Mouse (Mus musculus) forebrain, embryonic 16.5 days (tissue): Measurements from ENCODE around the gene Cdk6. TPM values are rescaled to one million over a fixed set of nuclear protein-coding genes. Genes with fewer than 3 reads are reported as not detected.

Experiments
- ATAC-seq: fragments of 200-750 bp; cut with Nextera tagmentation; 2 replicates; pipeline ENCODE4 v1.8.0; 2017; ENCODE audit warnings: mild to moderate bottlenecking, moderate library complexity
- H3K27ac ChIP-seq: fragments of 300-500 bp; sonication (generic); 2 replicates; pipeline ENCODE4 v1.5.1; 2014; ENCODE audit warnings: low read length, control low read depth
- H3K27me3 ChIP-seq: fragments of 300-500 bp; sonication (generic); replicated peaks from 2 replicates; pipeline ENCODE4 v1.6.1; 2014; ENCODE audit warnings: low read length; ENCODE audit not compliant: control insufficient read depth, insufficient read depth
- H3K36me3 ChIP-seq: fragments of 300-500 bp; sonication (generic); 2 replicates; pipeline ENCODE4 v1.6.1; 2014; ENCODE audit not compliant: control insufficient read depth, insufficient read depth
- H3K4me1 ChIP-seq: fragments of 300-500 bp; sonication (generic); replicated peaks from 2 replicates; pipeline ENCODE4 v1.6.1; 2014; ENCODE audit warnings: low read length; ENCODE audit not compliant: control insufficient read depth, insufficient read depth
- H3K4me2 ChIP-seq: fragments of 300-500 bp; sonication (generic); 2 replicates; pipeline ENCODE4 v1.6.1; 2014; ENCODE audit warnings: mild to moderate bottlenecking, low read length, control low read depth
- H3K4me3 ChIP-seq: fragments of 300-500 bp; sonication (generic); replicated peaks from 2 replicates; pipeline ENCODE4 v1.5.1; 2014; ENCODE audit warnings: mild to moderate bottlenecking, low read length, control low read depth
- H3K9ac ChIP-seq: fragments of 300-500 bp; sonication (generic); replicated peaks from 2 replicates; pipeline ENCODE4 v1.6.1; 2014; ENCODE audit warnings: low read depth, low read length, control low read depth
- H3K9me3 ChIP-seq: fragments of 300-500 bp; sonication (generic); 2 replicates; pipeline ENCODE4 v1.6.1; 2016; ENCODE audit warnings: low read length; ENCODE audit not compliant: control insufficient read depth
- WGBS: fragments of 180-500 bp; shearing (Covaris S2); extraction: QIAGEN DNeasy Blood & Tissue Kit; methylation state at CpG from one replicate; pipeline ENCODE4 v1.1.7; 2014; 5-methylcytosine and 5-hydroxymethylcytosine counted together
- polyA plus RNA-seq: library from polyadenylated mRNA; unstranded; fragments of >200 nt; fragmentation: Nextera tagmentation; extraction: Ambion mirVana; gene quantifications from 2 replicates; pipeline ENCODE4 v1.2.1, GENCODE M21; 2015

The Cdk6 gene
- polyA plus RNA-seq, 1 experiment from 2014 or later, result 29.8 TPM

DNA sequence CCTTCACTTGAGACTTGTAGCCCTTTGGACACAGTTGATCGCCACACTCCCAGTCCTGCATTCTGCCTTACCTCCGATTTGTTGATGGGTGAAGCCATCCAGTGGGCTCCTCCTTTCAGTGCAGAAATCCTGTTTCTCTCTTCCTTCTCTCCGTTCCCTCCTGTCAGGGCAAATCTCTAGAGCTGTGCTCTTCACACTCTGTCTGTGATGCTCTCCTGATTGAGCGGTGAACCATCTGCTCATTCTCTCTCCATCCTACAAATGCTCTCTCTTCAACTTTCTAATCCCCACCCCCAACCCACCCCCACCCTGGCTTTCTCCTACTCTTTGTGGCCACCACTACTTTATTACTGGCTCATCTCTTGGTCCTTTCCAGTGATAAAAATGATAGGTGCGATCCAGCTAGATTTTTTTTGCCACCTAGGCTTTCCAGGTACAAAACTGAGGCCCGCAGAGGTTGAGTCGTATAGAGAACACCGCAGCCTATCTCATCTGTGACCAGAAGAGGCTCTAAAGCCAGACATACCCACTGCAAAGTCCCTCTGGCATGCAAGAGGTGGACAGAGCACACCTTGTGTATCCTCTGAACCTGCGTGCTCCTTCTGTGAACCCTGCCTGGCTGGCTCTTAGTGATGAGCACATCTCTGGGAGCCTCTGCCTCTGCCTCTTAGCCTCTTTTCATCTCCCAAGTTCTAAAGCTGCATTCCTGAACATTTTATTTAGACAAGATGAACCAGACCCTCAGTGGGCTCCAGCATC, 139.5 kb downstream of the Cdk6 start:
- peak; percentile 59 for ATAC-seq
- no peak overlapping the region for H3K4me3 ChIP-seq
- H3K27ac ChIP-seq, result no peak overlapping the region
- H3K4me1 ChIP-seq, result no peaks in the 10 kb centered on the region
- no peaks in the 10 kb centered on the region for H3K36me3 ChIP-seq
- WGBS, result 86% methylated on average over 9 of the region's 9 CpGs
- no peaks in the 10 kb centered on the region for H3K27me3 ChIP-seq
- no peak overlapping the region for H3K4me2 ChIP-seq
- H3K9ac ChIP-seq, result no peak overlapping the region
- no peaks in the 10 kb centered on the region for H3K9me3 ChIP-seq

GRCm38 (mm10) chr5:3482474-3482873, 141.2 kb downstream of the Cdk6 start:
- no peak overlapping the region for H3K27ac ChIP-seq
- H3K9ac ChIP-seq, result no peak overlapping the region
- no peak overlapping the region for H3K4me3 ChIP-seq
- WGBS, result 96% methylated on average over 7 of the region's 7 CpGs
- no peaks in the 10 kb centered on the region for H3K4me1 ChIP-seq
- no peak for ATAC-seq
- no peaks in the 10 kb centered on the region for H3K36me3 ChIP-seq
- no peaks in the 10 kb centered on the region for H3K9me3 ChIP-seq
- no peaks in the 10 kb centered on the region for H3K27me3 ChIP-seq
- H3K4me2 ChIP-seq, result no peak overlapping the region

DNA sequence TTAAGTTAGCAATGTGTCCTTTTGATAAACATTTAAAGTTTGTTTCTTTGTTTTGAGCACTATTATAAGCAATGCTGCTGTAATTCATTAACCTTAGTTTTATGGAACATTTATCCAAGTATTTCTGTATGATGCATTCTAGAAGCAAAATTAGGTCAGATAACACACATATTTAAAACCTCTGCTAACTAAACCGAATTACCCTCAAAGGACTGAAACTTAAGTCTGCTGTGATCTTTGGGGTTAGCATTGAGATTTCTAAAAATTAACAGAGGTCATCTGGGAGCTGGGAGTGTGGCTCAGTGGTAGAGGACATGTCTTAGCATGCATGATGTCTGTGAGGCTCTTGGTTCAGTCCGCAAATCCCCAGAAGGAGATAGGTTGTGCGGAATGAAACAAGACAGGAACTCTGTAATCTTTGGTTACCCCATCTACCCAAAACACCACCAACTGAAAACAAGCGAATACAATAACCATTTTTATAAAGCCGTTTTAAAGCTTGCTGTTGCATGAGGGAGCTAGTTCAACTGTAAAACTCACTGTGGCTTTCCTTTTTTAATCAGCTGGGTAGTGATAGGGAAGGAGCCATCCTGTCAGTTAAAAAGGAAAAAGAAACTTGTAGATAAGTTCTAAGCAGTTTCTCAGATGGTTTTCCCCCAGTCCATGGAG, 141.9 kb downstream of the Cdk6 start:
- Histone ChIP-seq H3K4me1 (no peaks in the 10 kb centered on the region), H3K4me3 (no peak overlapping the region), H3K4me2 (no peak overlapping the region), H3K27ac (no peak overlapping the region), H3K27me3 (no peaks in the 10 kb centered on the region), H3K9ac (no peak overlapping the region), H3K9me3 (no peaks in the 10 kb centered on the region), H3K36me3 (no peaks in the 10 kb centered on the region)
- WGBS, result 97% methylated on average over 5 of the region's 5 CpGs
- no peak for ATAC-seq

- no peaks in the 10 kb centered on the region for H3K4me1 ChIP-seq
- no peak for ATAC-seq
- H3K9me3 ChIP-seq, result no peaks in the 10 kb centered on the region
- H3K4me2 ChIP-seq, result no peak overlapping the region
- no peak overlapping the region for H3K27ac ChIP-seq
- WGBS, result 76% methylated on average over 7 of the region's 7 CpGs
- no peaks in the 10 kb centered on the region for H3K36me3 ChIP-seq
- H3K27me3 ChIP-seq, result no peaks in the 10 kb centered on the region
- H3K9ac ChIP-seq, result no peak overlapping the region
- H3K4me3 ChIP-seq, result no peak overlapping the region
Measured at GRCm38 (mm10) chr5:3486579-3487282, 145.4 kb downstream of the Cdk6 start.

DNA sequence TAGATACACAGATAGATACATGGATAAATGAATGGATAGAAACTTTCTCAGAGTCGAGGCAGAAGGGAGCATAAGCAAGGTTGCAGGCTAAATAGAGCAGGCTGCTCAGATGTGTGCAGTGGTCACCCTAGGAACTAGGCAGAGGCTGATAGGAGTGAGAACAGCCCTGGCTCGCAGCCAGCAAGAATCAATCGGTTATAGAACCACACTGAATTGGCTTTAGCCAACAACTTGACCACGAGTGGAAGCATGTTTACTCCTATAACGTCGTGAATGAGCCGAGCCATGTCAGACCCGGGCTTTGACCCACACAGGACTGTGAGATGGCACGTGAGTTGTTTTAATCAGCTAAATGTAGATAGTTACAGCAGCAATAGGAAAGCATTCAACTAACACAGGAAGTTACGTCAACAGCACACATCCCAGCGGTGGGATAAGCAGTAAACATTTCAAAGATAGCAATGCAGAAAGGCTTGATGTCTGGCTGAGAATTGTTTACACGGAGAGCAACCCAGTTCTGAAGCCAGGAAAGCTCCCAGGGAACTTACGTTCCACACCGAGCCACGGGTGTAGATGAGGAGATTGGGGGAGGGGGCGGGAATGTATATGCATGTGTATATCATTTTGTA, 147.0 kb downstream of the Cdk6 start:
- Histone ChIP-seq H3K9me3 (no peaks in the 10 kb centered on the region), H3K4me1 (no peaks in the 10 kb centered on the region), H3K36me3 (no peaks in the 10 kb centered on the region), H3K4me3 (no peak overlapping the region), H3K27ac (no peak overlapping the region), H3K27me3 (no peaks in the 10 kb centered on the region), H3K9ac (no peak overlapping the region), H3K4me2 (no peak overlapping the region)
- ATAC-seq, result no peak
- 83% methylated on average over 16 of the region's 16 CpGs for WGBS

- no peak overlapping the region for H3K4me3 ChIP-seq
- no peak for ATAC-seq
- H3K4me2 ChIP-seq, result no peak overlapping the region
- H3K27me3 ChIP-seq, result no peaks in the 10 kb centered on the region
- H3K4me1 ChIP-seq, result no peaks in the 10 kb centered on the region
- H3K9me3 ChIP-seq, result no peaks in the 10 kb centered on the region
- H3K27ac ChIP-seq, result no peak overlapping the region
- WGBS, result 98% methylated on average over 3 of the region's 3 CpGs
- no peak overlapping the region for H3K9ac ChIP-seq
- H3K36me3 ChIP-seq, result no peaks in the 10 kb centered on the region
Measured at GRCm38 (mm10) chr5:3490358-3490757, 149.1 kb downstream of the Cdk6 start.

GRCm38 (mm10) chr5:3491084-3491483, 149.8 kb downstream of the Cdk6 start:
- ATAC-seq, result no peak
- H3K4me3 ChIP-seq, result no peak overlapping the region
- no peak overlapping the region for H3K27ac ChIP-seq
- H3K36me3 ChIP-seq, result no peaks in the 10 kb centered on the region
- H3K9me3 ChIP-seq, result no peaks in the 10 kb centered on the region
- H3K4me1 ChIP-seq, result no peaks in the 10 kb centered on the region
- H3K27me3 ChIP-seq, result no peaks in the 10 kb centered on the region
- H3K9ac ChIP-seq, result no peak overlapping the region
- H3K4me2 ChIP-seq, result no peak overlapping the region
- WGBS, result 87% methylated on average over 9 of the region's 9 CpGs

GRCm38 (mm10) chr5:3491883-3492282, 150.6 kb downstream of the Cdk6 start:
- Histone ChIP-seq H3K36me3 (no peaks in the 10 kb centered on the region), H3K9me3 (no peaks in the 10 kb centered on the region), H3K9ac (no peak overlapping the region), H3K4me2 (no peak overlapping the region), H3K27me3 (no peaks in the 10 kb centered on the region), H3K27ac (no peak overlapping the region), H3K4me1 (no peaks in the 10 kb centered on the region), H3K4me3 (no peak overlapping the region)
- ATAC-seq, result no peak
- WGBS, result 82% methylated on average over 5 of the region's 5 CpGs
